Mouse (Mus musculus) layer of hippocampus, postnatal 36 days (tissue): Measurements from ENCODE around the gene Csta1. TPM values are rescaled to one million over a fixed set of nuclear protein-coding genes. Genes with fewer than 3 reads are reported as not detected.

Source experiments
- DNase-seq, 2 experiments: peaks; one replicate each; pipeline ENCODE4 v3.0.0; 2022
- total RNA-seq, 2 experiments: library from RNA; stranded (reverse); gene quantifications; 2 replicates each; pipeline ENCODE4 v1.2.3; 2021

The Csta1 gene
- total RNA-seq, 2 experiments from 2014 or later, result not detected

- no peak for DNase-seq
Observed at GRCm38 (mm10) chr16:36071071-36071449, 60.0 kb downstream of the Csta1 start.

Other genes with a start within 250 kb of the Csta1 start
- 1 to 10 TPM; 3.2 to 3.3 TPM for gene Parp9, start 192.8 kb downstream of the Csta1 start, total RNA-seq
- 1 to 10 TPM; 4.3 to 4.4 TPM for gene Dtx3l, start 192.1 kb downstream of the Csta1 start, total RNA-seq
- gene Kpna1, start 152.5 kb downstream of the Csta1 start, total RNA-seq, result 100 to 1,000 TPM; 134 to 153 TPM
- gene Wdr5b, start 90.1 kb downstream of the Csta1 start, total RNA-seq, result 1 to 10 TPM; 5.4 to 5.8 TPM
- 10 to 100 TPM; 81.1 to 82.7 TPM for gene Fam162a, start 59.6 kb downstream of the Csta1 start, total RNA-seq
- gene Ccdc58, start 59.6 kb downstream of the Csta1 start, total RNA-seq, result 10 to 100 TPM; 21.3 to 23.9 TPM
- gene Stfa2l1, start 25.6 kb upstream of the Csta1 start, total RNA-seq, result not detected
- gene Gm5483, start 53.0 kb upstream of the Csta1 start, total RNA-seq, result not detected
- not detected for gene Gm5416, start 79.2 kb upstream of the Csta1 start, total RNA-seq
- not detected for gene 2010005H15Rik, start 90.2 kb upstream of the Csta1 start, total RNA-seq
- gene Stfa1, start 145.7 kb upstream of the Csta1 start, total RNA-seq, result not detected
- not detected for gene BC117090, start 203.1 kb upstream of the Csta1 start, total RNA-seq
- gene BC100530, start 236.5 kb upstream of the Csta1 start, total RNA-seq, result not detected